Comparison of ENCODE assay signal across 8 mouse cellular contexts in the genomic region with DNA sequence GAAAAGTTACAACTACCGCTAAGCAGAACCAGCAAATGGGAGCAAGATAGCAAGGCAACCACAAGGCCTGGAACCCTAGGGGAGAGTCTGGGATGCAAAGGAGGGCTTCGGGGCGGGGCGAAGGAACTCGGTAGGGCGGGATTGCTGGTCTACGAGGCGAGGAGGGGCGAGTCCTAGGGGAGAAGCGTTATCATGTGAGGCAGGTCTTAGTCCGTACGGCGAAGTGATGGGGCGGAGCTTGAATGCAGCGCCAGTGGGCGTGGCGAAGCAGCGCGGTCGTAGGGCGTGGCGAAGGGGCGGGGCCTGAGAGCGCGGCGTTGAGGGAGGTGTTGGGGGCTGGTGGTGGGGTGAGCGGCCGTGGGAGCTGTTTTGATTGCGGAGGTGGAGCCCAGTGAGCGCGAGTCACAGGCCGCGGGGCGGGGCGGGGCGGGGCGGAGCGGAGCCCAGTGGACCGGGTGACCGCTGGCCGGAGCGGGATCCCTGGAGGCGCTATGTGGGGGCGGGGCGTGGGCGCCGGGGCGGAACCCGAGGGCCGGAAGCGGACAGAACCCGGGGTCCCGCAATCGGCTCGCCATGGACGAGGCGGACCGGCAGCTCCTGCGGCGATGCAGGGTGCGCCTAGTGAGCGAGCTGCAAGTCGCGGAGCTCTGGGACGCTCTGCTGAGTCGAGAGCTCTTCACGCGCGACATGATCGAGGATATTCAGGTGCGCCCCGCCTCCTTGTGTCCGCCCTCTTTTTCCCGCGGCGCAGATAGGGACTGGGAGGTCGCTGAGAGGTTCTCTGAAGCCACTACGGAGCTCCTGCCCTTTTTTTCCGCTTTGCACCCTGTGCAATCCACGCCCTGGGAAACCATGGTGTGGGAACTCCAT. TPM values are rescaled to one million over a fixed set of nuclear protein-coding genes. Genes with fewer than 3 reads are reported as not detected.
DNase-seq lines count a peak whose midpoint lies in the region; ATAC-seq lines count a peak whose summit lies in the region.

A gene (plus strand): TSS at position 331 of the 870 bp plus-strand sequence.

- peaks cover 17% of the 10 kb centered on the region for H3K36me3 ChIP-seq in heart, embryonic 14.5 days (ENCODE audit: control insufficient read depth, insufficient read depth, low read length)
- H3K36me3 ChIP-seq in liver, embryonic 13.5 days = peaks cover 28% of the 10 kb centered on the region
- H3K36me3 ChIP-seq in stomach, embryonic 16.5 days (ENCODE audit: control insufficient read depth, insufficient read depth, low read length) = peaks cover 8% of the 10 kb centered on the region; the same call in 1 of the 2 replicates

- H3K27ac ChIP-seq in brown adipose tissue, adult 24 weeks (replicated peaks; ENCODE audit: low read depth, low read length) = peak within 1 kb of the TSS; percentile 84
- H3K27ac ChIP-seq in heart, embryonic 14.5 days (replicated peaks in 1 of 2; ENCODE audit: control insufficient read depth in 1 of 2, insufficient read depth in 1 of 2, low read depth in 2 of 2, low read length in 2 of 2) = peak within 1 kb of the TSS; percentile 93 to 94
- peak within 1 kb of the TSS; percentile 98 for H3K27ac ChIP-seq in liver, embryonic 13.5 days
- peak within 1 kb of the TSS; percentile 95 for H3K27ac ChIP-seq in stomach, embryonic 16.5 days (ENCODE audit: low read length)

- H3K9me3 ChIP-seq in heart, embryonic 14.5 days (ENCODE audit: control insufficient read depth, low read length) = no peaks in the 10 kb centered on the region
- no peaks in the 10 kb centered on the region for H3K9me3 ChIP-seq in liver, embryonic 13.5 days (replicated peaks)
- no peaks in the 10 kb centered on the region for H3K9me3 ChIP-seq in stomach, embryonic 16.5 days (replicated peaks; ENCODE audit: control insufficient read depth, low read length)

- under 1% methylated on average over 68 of the region's 80 CpGs for WGBS in heart, embryonic 14.5 days
- under 1% methylated on average over 68 of the region's 80 CpGs for WGBS in liver, embryonic 13.5 days (ENCODE audit: insufficient replicate concordance)
- under 1% methylated on average over 78 of the region's 80 CpGs for WGBS in stomach, embryonic 16.5 days

- peak within 1 kb of the TSS; percentile 74 for H3K4me2 ChIP-seq in heart, embryonic 14.5 days (ENCODE audit: low read length)
- H3K4me2 ChIP-seq in liver, embryonic 13.5 days = peak within 1 kb of the TSS; percentile 74
- peak within 1 kb of the TSS; percentile 61 for H3K4me2 ChIP-seq in stomach, embryonic 16.5 days (ENCODE audit: low read depth, low read length)

- peak; percentile 88 for ATAC-seq in heart, embryonic 14.5 days (ENCODE audit: insufficient number of reproducible peaks, insufficient read depth, low FRiP score, low read depth)
- ATAC-seq in liver, embryonic 13.5 days (ENCODE audit: low read depth) = peak; percentile 83
- peak; percentile 90 for ATAC-seq in stomach, embryonic 16.5 days (ENCODE audit: insufficient read depth, low FRiP score)

- peak within 1 kb of the TSS; percentile 77 for H3K9ac ChIP-seq in heart, embryonic 14.5 days (ENCODE audit: low read length)
- H3K9ac ChIP-seq in liver, embryonic 13.5 days = peak within 1 kb of the TSS; percentile 81
- H3K9ac ChIP-seq in stomach, embryonic 16.5 days (ENCODE audit: low read length) = peak within 1 kb of the TSS; percentile 83

- peak; percentile 98 for DNase-seq in CD4-positive, CD25-positive, alpha-beta regulatory T cell, adult 2 months (ENCODE audit: low read depth, low spot score)
- DNase-seq in fibroblast of lung, adult 2 months (ENCODE audit: low read depth) = peak; percentile 93
- DNase-seq in kidney, postnatal 14 days = peak; percentile 99
- DNase-seq in liver, embryonic 13.5 days = peak; percentile 98
- peak; percentile 99 for DNase-seq in neural tube, embryonic 10.5 days (ENCODE audit: extremely low spot score, low spot score)

- peaks cover 7% of the 10 kb centered on the region; the same call in 1 of the 2 replicates for H3K4me1 ChIP-seq in brown adipose tissue, adult 24 weeks (ENCODE audit: control insufficient read depth, insufficient read depth, insufficient read length, low read length)
- peaks cover 8 to 18% of the 10 kb centered on the region in 2 experiments for H3K4me1 ChIP-seq in heart, embryonic 14.5 days (ENCODE audit: control insufficient read depth in 2 of 2, insufficient read depth in 2 of 2, low read length in 2 of 2)
- peaks cover 62% of the 10 kb centered on the region for H3K4me1 ChIP-seq in liver, embryonic 13.5 days (replicated peaks)
- peaks cover 28% of the 10 kb centered on the region for H3K4me1 ChIP-seq in stomach, embryonic 16.5 days (ENCODE audit: control insufficient read depth, insufficient read depth, low read length)

- H3K27me3 ChIP-seq in heart, embryonic 14.5 days (ENCODE audit: control insufficient read depth, insufficient read depth, low read length) = no peaks in the 10 kb centered on the region
- no peaks in the 10 kb centered on the region for H3K27me3 ChIP-seq in liver, embryonic 13.5 days
- no peaks in the 10 kb centered on the region for H3K27me3 ChIP-seq in stomach, embryonic 16.5 days (ENCODE audit: control insufficient read depth, insufficient read depth, low read length)

- peak within 1 kb of the TSS; percentile 87 for H3K4me3 ChIP-seq in brown adipose tissue, adult 24 weeks (ENCODE audit: insufficient read depth, low read depth, low read length)
- H3K4me3 ChIP-seq in heart, embryonic 14.5 days (ENCODE audit: control insufficient read depth in 1 of 2, insufficient read depth in 1 of 2, low read depth in 1 of 2, low read length in 2 of 2) = peak within 1 kb of the TSS; percentile 63 to 86
- peak within 1 kb of the TSS; percentile 79 for H3K4me3 ChIP-seq in liver, embryonic 13.5 days (replicated peaks)
- H3K4me3 ChIP-seq in stomach, embryonic 16.5 days (replicated peaks; ENCODE audit: low read length) = peak within 1 kb of the TSS; percentile 76

RNA-seq across cellular contexts. Expression of the gene that starts here (rescaled TPM):
- 6.1 and 7.7 TPM in 2 replicates for polyA plus RNA-seq in brown adipose tissue, adult 24 weeks (2012; ENCODE audit: insufficient read depth, insufficient read length, missing spikeins)
- 15.2 and 15.4 TPM in 2 replicates for polyA plus RNA-seq in heart, embryonic 14.5 days (2014; fragmentation: Nextera tagmentation; extraction: Ambion mirVana)
- 9.1 and 11.0 TPM in 2 replicates for polyA plus RNA-seq in liver, embryonic 13.5 days (2015; fragmentation: Nextera tagmentation; extraction: Ambion mirVana)
- 23.7 and 25.8 TPM in 2 replicates for polyA plus RNA-seq in stomach, embryonic 16.5 days (2015; fragmentation: Nextera tagmentation; extraction: Ambion mirVana)

Comparison
In these comparisons a context has a peak if more than half of its experiments do, and no peak if none do; other contexts are left out.
1. Peak in every context shown above with its lines: DNase-seq, ATAC-seq, H3K4me3 ChIP-seq and H3K27ac ChIP-seq.